In the genomic region with DNA sequence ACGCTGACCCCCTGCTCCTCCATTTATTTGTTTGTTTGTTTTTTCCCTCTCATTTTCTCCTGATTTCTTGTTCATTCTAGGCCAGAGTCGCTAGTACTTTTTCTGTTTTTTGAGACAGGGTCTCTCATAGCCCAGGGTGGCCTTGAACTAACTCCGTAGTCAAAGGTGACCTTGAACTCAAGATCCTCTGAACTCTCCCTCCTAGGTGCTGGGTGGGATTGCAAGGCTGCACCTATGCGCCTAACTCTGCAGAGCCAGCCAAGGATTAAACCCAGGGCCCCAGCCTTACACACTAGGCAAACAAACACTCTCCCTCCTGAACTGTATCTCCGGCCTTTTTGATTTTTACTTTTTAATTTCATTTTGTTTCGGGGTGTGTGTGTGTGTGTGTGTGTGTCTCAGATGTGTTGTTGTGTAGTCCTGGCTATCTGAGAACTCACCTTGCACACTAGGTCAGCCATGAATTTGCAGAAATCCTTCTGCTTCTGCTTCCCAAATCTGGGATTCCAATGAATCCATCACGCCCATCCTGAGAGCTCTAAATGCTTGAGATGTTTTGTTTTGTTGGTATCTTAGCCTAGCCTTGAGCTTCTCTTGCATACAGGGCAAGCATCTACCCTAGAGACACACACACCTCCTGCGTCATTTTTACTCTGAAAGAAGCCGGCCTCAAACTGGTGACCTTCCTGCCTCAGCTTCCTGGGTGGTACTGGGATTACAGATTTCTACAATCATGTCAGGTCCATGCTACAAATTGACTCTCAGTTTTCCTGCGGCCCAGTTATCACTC, we compare ENCODE assay signal across 21 mouse cellular contexts. TPM values are rescaled to one million over a fixed set of nuclear protein-coding genes. Genes with fewer than 3 reads are reported as not detected.
DNase-seq lines count a peak whose midpoint lies in the region; ATAC-seq and TF ChIP-seq lines count a peak whose summit lies in the region.
"Had no signal": no experiment of that assay in that cellular context is flagged by ENCODE, and none has a peak within 500 bp of the region (broad histone marks: within the 10 kb centered on the region; RNA-seq: fewer than 3 reads in every experiment).

No protein-coding gene starts in this region.

- no peaks in the 10 kb centered on the region for H3K9me3 ChIP-seq in heart, embryonic 10.5 days
- H3K9me3 ChIP-seq in lung, embryonic 15.5 days: no peaks in the 10 kb centered on the region
- H3K9me3 ChIP-seq in midbrain, postnatal 0 days (ENCODE audit: low read length): no peaks in the 10 kb centered on the region
- H3K9me3 ChIP-seq: embryonic facial prominence, embryonic 12.5 days; forebrain, embryonic 15.5 days; hindbrain, embryonic 12.5 days had no signal

- no peaks in the 10 kb centered on the region for H3K79me2 ChIP-seq in heart, adult 2 months (replicated peaks; ENCODE audit: control insufficient read depth, insufficient read depth, low read length)

- no peak overlapping the region for H3K4me3 ChIP-seq in heart, embryonic 10.5 days
- H3K4me3 ChIP-seq in heart, adult 2 months: no peak overlapping the region
- H3K4me3 ChIP-seq in lung, embryonic 15.5 days: no peak overlapping the region
- no peak overlapping the region for H3K4me3 ChIP-seq in midbrain, postnatal 0 days (ENCODE audit: low read depth, low read length)
- H3K4me3 ChIP-seq: embryonic facial prominence, embryonic 12.5 days; forebrain, embryonic 15.5 days; hindbrain, embryonic 12.5 days had no signal

- no peak for TF ChIP-seq CTCF in heart, adult 2 months (IDR thresholded peaks at IDR 0.05)
- no peak for TF ChIP-seq CTCF in midbrain, postnatal 0 days (IDR thresholded peaks at IDR 0.05)

- peaks cover 50% of the 10 kb centered on the region for H3K27me3 ChIP-seq in heart, embryonic 10.5 days (ENCODE audit: insufficient read depth, poor library complexity, severe bottlenecking)
- H3K27me3 ChIP-seq in heart, adult 2 months (ENCODE audit: control insufficient read depth, insufficient read depth, low read length): no peaks in the 10 kb centered on the region
- no peaks in the 10 kb centered on the region for H3K27me3 ChIP-seq in lung, embryonic 15.5 days
- no peaks in the 10 kb centered on the region; the same call in 1 of the 2 replicates for H3K27me3 ChIP-seq in midbrain, postnatal 0 days (ENCODE audit: insufficient read depth, low read length)
- H3K27me3 ChIP-seq: forebrain, embryonic 15.5 days had no signal

- WGBS in heart, embryonic 10.5 days: 76% methylated on average over 10 of the region's 10 CpGs
- WGBS in heart, adult 2 months: 85% methylated on average over 10 of the region's 10 CpGs
- 79% methylated on average over 10 of the region's 10 CpGs for WGBS in lung, embryonic 15.5 days
- WGBS in midbrain, postnatal 0 days: 84% methylated on average over 10 of the region's 10 CpGs

- DNase-seq in heart, embryonic 10.5 days (ENCODE audit: low spot score): no peak
- DNase-seq in heart, adult 2 months: no peak
- no peak for DNase-seq in lung, postnatal 10 days
- DNase-seq in R1 (ENCODE audit: low read depth, low spot score): peak; percentile 97
- no peak for DNase-seq in midbrain, postnatal 0 days (ENCODE audit: low spot score)
- no peak for DNase-seq in thymus, postnatal 36 days
- DNase-seq: B cell, adult 2 months; cerebellum, adult 8-10 months; gastrocnemius, postnatal 10 days; heart, adult 18-20 months; heart, postnatal 10 days; heart, postnatal 4 days had no signal

- H3K9ac ChIP-seq in heart, adult 2 months (ENCODE audit: low read depth, low read length): no peak overlapping the region
- no peak overlapping the region for H3K9ac ChIP-seq in lung, embryonic 15.5 days
- no peak overlapping the region for H3K9ac ChIP-seq in midbrain, postnatal 0 days (replicated peaks; ENCODE audit: low read length, poor library complexity, severe bottlenecking)
- H3K9ac ChIP-seq: embryonic facial prominence, embryonic 12.5 days; forebrain, embryonic 15.5 days; hindbrain, embryonic 12.5 days had no signal

- peak overlapping the region; percentile 62 for H3K27ac ChIP-seq in heart, embryonic 10.5 days
- no peak overlapping the region for H3K27ac ChIP-seq in heart, adult 2 months
- peak overlapping the region; percentile 45 for H3K27ac ChIP-seq in lung, embryonic 15.5 days
- no peak overlapping the region for H3K27ac ChIP-seq in midbrain, postnatal 0 days (ENCODE audit: low read depth, low read length)
- H3K27ac ChIP-seq: forebrain, embryonic 15.5 days; hindbrain, embryonic 12.5 days had no signal

- H3K4me2 ChIP-seq in lung, embryonic 15.5 days: no peak overlapping the region
- no peak overlapping the region for H3K4me2 ChIP-seq in midbrain, postnatal 0 days (ENCODE audit: low read depth, low read length, poor library complexity, severe bottlenecking)
- H3K4me2 ChIP-seq: embryonic facial prominence, embryonic 12.5 days; forebrain, embryonic 15.5 days; hindbrain, embryonic 12.5 days had no signal

- TF ChIP-seq POLR2A in heart, adult 2 months (IDR thresholded peaks at IDR 0.05; ENCODE audit: insufficient read depth, low read depth, low read length): no peak

- peaks cover 44% of the 10 kb centered on the region for H3K4me1 ChIP-seq in heart, embryonic 10.5 days
- H3K4me1 ChIP-seq in heart, adult 2 months (ENCODE audit: control insufficient read depth, insufficient read depth, low read length): no peaks in the 10 kb centered on the region
- H3K4me1 ChIP-seq in lung, embryonic 15.5 days: peaks cover 26% of the 10 kb centered on the region
- no peaks in the 10 kb centered on the region for H3K4me1 ChIP-seq in midbrain, postnatal 0 days (ENCODE audit: insufficient read depth, low read length)
- H3K4me1 ChIP-seq: hindbrain, embryonic 12.5 days had no signal

- no peak for ATAC-seq in lung, embryonic 15.5 days (ENCODE audit: borderline replicate concordance, extremely low read depth, low FRiP score, low TSS enrichment)
- no peak for ATAC-seq in midbrain, postnatal 0 days (ENCODE audit: low FRiP score)
- ATAC-seq: activated CD4-positive, CD25-positive, alpha-beta regulatory T cell, adult 4 months; CD4-positive, CD25-positive, alpha-beta regulatory T cell, adult 4 months; inflammation-experienced regulatory T-cells, adult 6 months had no signal

- intact Hi-C loops in heart, adult 2 months (cut with DNase I): no loop called here

- TF ChIP-seq EP300 in heart, adult 2 months (IDR thresholded peaks at IDR 0.05; ENCODE audit: insufficient read depth, low read depth, low read length): no peak

- H3K36me3 ChIP-seq in heart, embryonic 10.5 days: no peaks in the 10 kb centered on the region
- no peaks in the 10 kb centered on the region for H3K36me3 ChIP-seq in heart, adult 2 months (ENCODE audit: control insufficient read depth, insufficient read depth, low read length)
- no peaks in the 10 kb centered on the region for H3K36me3 ChIP-seq in lung, embryonic 15.5 days
- H3K36me3 ChIP-seq in midbrain, postnatal 0 days (ENCODE audit: insufficient read depth, low read length): no peaks in the 10 kb centered on the region
- H3K36me3 ChIP-seq: embryonic facial prominence, embryonic 12.5 days; forebrain, embryonic 15.5 days; G1E; hindbrain, embryonic 12.5 days had no signal

RNA-seq across cellular contexts. Expression of gene Tbx3, which starts 56.3 kb away (rescaled TPM):
- polyA plus RNA-seq in heart, embryonic 10.5 days (2016; fragmentation: Nextera tagmentation; extraction: Ambion mirVana): 17.0 and 41.7 TPM in 2 replicates
- total RNA-seq in heart, adult 2 months (2021): 10 to 100 TPM; 10.2 to 10.4 TPM
- polyA plus RNA-seq in heart, adult 2 months (2012; rRNA removed): 4.4 and 4.9 TPM in 2 replicates
- 59.7 and 63.9 TPM in 2 replicates for polyA plus RNA-seq in lung, embryonic 15.5 days (2015; fragmentation: Nextera tagmentation; extraction: Ambion mirVana)
- 1.1 and 3.9 TPM in 2 replicates for total RNA-seq in midbrain, postnatal 0 days (2014; rRNA removed)
- polyA plus RNA-seq in midbrain, postnatal 0 days (2015; fragmentation: Nextera tagmentation; extraction: Ambion mirVana): 2.0 and 4.0 TPM in 2 replicates
- total RNA-seq: common myeloid progenitor, adult 5-6 weeks had no signal
- polyA plus RNA-seq: activated CD4-positive, CD25-positive, alpha-beta regulatory T cell, adult 4 months; G1E had no signal

Comparison
In these comparisons a context has a peak if more than half of its experiments do, and no peak if none do; other contexts are left out.
1. H3K27ac ChIP-seq: peak in heart, embryonic 10.5 days (single experiment) and lung, embryonic 15.5 days (single experiment); none in heart, adult 2 months (single experiment) and midbrain, postnatal 0 days (single experiment).